Mouse (Mus musculus) spleen, postnatal 14 days (tissue): Measurements from ENCODE around the gene Exosc1.
"Not testable (repeated sequence)": the region's sequence is repeated elsewhere in the genome, so short reads cannot be mapped to it uniquely, and the experiment has no call there.

Experiments
- DNase-seq, 2 experiments: peaks; one replicate each; pipeline ENCODE4 v3.0.0; 2021 to 2022; ENCODE audit warnings: low spot score in 2 of 2

Gene Exosc1

GRCm38 (mm10) chr19:41933179-41934086 is at the start of gene Exosc1, which contains the start of gene Zdhhc16:
TSS of gene Exosc1 (minus strand) at chr19:41933423.
TSS of gene Zdhhc16 (plus strand) at chr19:41933480.
- peak; percentile 93 to 96 for DNase-seq

GRCm38 (mm10) chr19:41982791-41983150 is 49.5 kb upstream of the Exosc1 start:
- DNase-seq = no peak

DNA sequence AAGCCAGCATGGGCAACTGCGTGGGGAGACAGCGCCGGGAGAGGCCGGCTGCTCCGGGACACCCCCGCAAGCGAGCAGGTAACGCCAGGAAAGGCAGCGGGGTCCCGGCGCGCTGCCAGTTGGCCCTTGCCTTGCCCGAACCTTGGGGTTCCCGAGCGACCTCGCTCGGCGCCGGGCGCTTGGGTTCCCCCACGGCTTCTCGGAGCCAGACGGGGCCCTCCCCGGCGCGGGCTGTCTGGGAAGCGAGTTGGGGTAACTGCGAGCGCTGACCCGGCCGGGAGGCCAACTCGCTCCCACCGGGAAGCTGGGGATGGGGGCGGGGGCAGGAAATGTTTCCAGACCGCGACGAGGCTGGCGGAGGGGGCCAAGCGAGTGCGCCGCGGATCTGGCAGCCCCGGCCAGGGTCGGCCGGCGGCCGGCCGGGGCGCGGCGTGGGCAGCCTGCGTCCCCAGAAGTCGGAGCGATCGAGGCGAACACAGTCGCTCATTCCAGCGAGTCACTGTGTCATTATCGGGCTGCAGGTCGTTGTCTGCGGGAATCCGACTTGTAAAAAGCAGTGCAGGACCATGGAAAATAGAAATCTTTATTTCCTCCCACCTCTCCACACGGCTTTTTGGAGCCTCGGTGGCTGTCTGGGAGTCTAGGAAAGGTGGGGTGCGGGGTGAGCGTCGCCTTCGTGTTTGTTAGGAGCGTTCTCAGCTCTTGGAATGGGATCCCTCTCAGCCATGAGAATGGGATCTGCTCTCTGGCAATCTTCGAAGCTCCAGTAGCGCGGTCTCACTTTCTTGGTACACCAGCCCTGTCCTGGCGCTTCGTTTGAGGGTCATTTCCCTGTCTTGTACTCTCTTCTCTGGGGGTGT is 48.9 kb upstream of the Exosc1 start:
- DNase-seq = peak in 1 of 2 experiments; percentile 24

GRCm38 (mm10) chr19:41981595-41981927 is 48.3 kb upstream of the Exosc1 start, which contains the start of gene Ubtd1:
TSS of gene Ubtd1 (plus strand) at chr19:41981763.
- DNase-seq = no peak

DNA sequence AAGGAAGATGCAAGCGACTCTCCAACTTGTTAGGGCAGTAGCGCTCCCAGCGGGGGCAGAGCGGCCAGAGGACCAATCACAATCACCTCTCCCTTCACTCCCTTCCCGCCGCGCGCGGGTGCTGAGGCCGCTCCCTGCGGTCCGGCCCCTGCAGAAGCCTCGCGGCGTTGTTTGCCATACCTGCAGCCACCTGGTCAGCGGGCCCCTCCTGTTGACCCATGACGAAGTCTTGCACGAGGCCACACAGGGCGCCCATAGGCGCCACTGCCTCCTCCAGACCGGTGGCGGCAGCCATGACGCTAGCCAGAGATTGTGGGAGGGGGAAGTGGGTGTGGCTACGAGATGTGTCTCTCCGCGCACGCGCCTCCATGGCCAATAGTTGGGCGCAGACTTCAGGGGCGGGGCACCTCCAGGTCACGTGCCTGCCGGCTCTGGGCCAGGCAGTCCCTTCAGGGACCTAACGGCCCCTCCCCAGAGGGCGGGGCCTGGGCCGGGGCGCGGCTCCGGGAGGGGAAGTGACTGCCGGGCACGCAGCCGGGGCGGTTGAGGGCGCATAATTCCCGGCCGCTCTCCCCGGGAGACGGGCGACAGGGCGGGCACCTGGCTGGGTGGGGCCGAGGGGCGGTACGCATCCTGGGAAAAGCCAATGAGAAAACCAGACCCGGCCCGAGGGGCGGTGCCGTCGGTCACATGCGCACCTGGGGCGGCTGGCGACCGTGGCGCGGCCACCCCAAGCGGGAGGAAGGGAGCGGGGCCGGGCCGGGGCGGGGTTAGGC is 47.8 kb upstream of the Exosc1 start, which contains the start of gene Mms19:
Mms19 (minus strand) TSS at position 339 of the 776 bp plus-strand sequence.
- DNase-seq = peak; percentile 96 to 97

DNA sequence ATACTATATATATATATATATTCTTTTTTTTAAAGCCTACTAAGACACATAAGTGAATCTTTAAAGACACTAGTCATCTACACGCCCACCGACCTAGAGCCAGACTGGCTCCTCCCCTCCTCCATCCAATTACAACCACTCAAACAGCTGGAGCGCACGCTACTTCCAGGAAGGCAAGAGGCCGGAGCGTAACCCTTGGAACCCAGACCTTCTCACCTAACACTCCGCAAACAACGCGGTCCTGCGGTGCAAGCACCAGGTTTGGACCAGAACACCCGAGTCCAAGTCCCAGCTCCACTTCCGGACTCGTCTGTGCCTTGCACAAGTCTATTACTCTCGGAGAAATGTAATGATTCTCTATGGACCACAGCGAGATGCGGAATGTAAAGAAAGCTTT is 47.2 kb upstream of the Exosc1 start:
- DNase-seq = peak; percentile 9 to 13

- no peak for DNase-seq
Measured at GRCm38 (mm10) chr19:41973891-41974794, 40.9 kb upstream of the Exosc1 start.

- no peak for DNase-seq
Measured at GRCm38 (mm10) chr19:41969618-41970017, 36.4 kb upstream of the Exosc1 start.

GRCm38 (mm10) chr19:41953574-41953973 is 20.4 kb upstream of the Exosc1 start:
- no peak for DNase-seq

DNA sequence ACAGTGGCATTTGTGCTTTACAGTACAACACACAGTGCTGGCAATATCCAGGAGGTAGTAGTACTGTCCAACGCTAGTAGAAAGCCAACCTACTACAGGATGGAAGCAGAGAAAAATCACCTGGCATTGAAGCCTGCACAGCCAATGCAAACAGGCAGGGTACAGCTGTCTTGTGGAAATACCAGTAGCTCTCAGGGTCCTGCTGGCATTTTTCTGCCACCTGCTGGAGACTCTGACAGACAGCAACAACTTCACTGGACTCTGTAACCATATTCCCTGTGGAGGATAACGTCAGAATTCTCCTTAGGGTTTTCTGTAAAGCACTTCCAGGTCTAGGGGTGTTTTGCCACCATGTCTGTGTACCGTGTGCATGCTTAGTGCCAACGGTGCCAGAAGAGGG is 19.1 kb upstream of the Exosc1 start:
- DNase-seq = no peak

GRCm38 (mm10) chr19:41943841-41944240 is 10.6 kb upstream of the Exosc1 start:
- DNase-seq = no peak

DNA sequence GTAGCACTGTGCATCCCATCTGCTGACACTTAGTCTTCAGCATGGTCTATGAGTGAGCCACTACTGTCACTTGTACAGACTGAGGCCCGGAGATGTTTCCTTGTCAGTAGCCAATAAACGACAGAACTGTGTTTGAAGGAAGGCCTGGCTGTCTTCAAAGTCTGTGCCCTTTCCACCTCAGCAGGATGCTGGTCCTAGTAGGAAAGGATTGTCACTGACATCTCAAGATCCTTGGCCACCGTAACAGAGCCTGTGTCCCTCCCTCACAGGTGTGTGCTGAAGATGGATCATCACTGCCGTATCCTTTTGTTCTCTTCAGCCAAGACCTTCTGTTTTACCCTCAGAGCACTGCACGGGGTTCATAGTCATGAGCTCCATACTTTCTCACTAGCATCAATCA is 5.3 kb upstream of the Exosc1 start:
- DNase-seq = no peak

DNA sequence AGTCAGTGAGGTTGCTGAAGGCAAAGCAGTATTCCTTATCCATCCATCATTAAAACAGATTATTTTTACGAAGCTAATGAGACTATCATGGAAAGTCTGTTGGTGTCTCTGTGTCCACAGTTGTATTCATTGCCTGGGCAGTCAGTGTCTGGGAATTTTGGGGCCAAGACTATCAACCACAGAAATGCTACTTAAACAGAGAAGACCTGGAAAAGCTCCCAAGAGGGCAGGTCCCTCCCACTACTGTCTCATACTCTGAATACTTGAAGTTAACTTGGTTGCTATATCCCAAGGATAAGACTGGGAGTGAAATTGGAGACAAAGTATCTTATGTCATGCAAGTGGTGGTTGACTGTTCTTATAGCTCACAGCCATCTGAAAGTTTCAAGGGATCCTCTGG is 2.7 kb upstream of the Exosc1 start:
- no peak for DNase-seq

GRCm38 (mm10) chr19:41934124-41934523 is 901 bp upstream of the Exosc1 start:
- DNase-seq = no peak

DNA sequence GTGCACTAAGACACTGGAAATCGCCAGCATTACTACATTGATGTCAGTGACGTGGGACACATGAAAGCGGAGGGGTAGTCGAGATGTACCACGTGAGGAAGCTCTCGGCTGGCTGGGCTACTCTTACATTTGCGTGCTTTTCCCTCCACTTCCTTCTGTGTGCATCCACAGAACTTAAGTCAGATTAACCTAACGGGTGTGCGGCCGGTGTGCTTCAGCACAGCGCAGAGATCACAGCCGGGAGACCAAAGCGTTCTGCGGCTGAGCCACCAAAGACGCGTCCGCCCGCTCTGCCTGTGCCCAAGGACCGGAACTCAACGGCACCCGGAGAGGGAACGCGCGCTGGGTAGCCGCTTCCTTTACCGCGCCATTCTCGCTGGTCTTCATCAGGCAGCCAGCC is 537 bp downstream of the Exosc1 start:
- DNase-seq = peak in 1 of 2 experiments; percentile 11

- DNase-seq = no peak
Measured at GRCm38 (mm10) chr19:41920412-41921067, 12.7 kb downstream of the Exosc1 start.

GRCm38 (mm10) chr19:41919471-41919870 is 13.8 kb downstream of the Exosc1 start:
- DNase-seq = no peak

- no peak for DNase-seq
Measured at GRCm38 (mm10) chr19:41916853-41917252, 16.4 kb downstream of the Exosc1 start.

GRCm38 (mm10) chr19:41915294-41915693 is 17.9 kb downstream of the Exosc1 start:
- DNase-seq = no peak

- not testable (repeated sequence) for DNase-seq
Measured at GRCm38 (mm10) chr19:41914592-41914882, 18.7 kb downstream of the Exosc1 start.
